Mouse (Mus musculus): ENCODE data around the gene Sall2. TPM values are rescaled to one million over a fixed set of nuclear protein-coding genes. Genes with fewer than 3 reads are reported as not detected.
A peak's percentile ranks its signal among the peaks of the same experiment; 100 is the strongest.
"Not testable (repeated sequence)": the region's sequence is repeated elsewhere in the genome, so short reads cannot be mapped to it uniquely, and the experiment has no call there.

Gene Sall2
- polyA plus RNA-seq, 1 experiment from 2014 or later: 9.8 TPM

DNA sequence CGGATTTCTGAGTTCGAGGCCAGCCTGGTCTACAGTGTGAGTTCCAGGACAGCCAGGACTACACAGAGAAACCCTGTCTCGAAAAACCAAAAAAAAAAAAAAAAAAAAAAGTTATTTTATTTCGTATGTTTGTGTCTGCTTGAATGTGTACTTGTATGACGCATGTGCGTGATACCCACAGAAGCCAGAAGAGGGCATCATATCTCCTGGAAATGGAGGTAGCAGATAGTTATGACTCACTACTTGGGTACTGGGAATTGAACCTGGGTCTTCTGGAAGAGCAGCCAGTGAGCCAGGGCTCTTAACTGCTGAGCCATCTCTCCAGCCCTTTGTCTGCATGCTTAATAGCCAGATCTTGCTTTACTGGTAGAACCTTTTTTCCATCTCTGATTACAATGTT, 18.2 kb downstream of the Sall2 start:
- not testable (repeated sequence) for H3K4me2 ChIP-seq; H3K4me3 ChIP-seq (ENCODE audit: low read depth, low read length); H3K9ac ChIP-seq (ENCODE audit: low read depth, low read length); H3K9me3 ChIP-seq (replicated peaks; ENCODE audit: control insufficient read depth, low read length); H3K27me3 ChIP-seq (ENCODE audit: control insufficient read depth, insufficient read depth, low read length); H3K27ac ChIP-seq (ENCODE audit: low read depth, low read length); ATAC-seq (replicated peaks; ENCODE audit: insufficient number of reproducible peaks, low FRiP score, low TSS enrichment)
- Histone ChIP-seq H3K36me3 (ENCODE audit: control insufficient read depth, insufficient read depth, low read length) (peaks cover 33% of the 10 kb centered on the region), H3K4me1 (ENCODE audit: control insufficient read depth, insufficient read depth, low read length) (peaks cover 11% of the 10 kb centered on the region; the same call in 1 of the 2 replicates)
- WGBS (ENCODE audit: insufficient replicate concordance): 92% methylated on average over 5 of the region's 6 CpGs

DNA sequence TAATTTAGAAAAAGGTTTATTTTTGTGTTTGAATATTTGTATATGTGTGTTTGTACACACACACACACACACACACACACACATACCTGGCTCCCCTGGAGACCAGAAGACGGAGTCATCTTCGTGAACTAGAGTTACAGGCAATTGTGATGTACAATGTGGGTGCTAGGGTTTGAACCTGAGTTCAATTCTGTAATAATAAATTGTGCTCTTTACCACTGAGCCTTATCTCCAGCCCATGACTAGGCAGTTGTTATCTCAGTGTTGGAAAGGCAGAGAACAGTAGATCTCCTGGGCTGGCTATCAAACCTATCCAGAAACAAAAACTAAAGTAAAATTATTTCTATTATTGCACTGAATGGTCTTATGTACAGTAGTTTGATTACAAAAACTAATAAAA, 22.5 kb downstream of the Sall2 start:
- Histone ChIP-seq H3K27me3 (ENCODE audit: control insufficient read depth, insufficient read depth, low read length) (no peaks in the 10 kb centered on the region), H3K4me1 (ENCODE audit: control insufficient read depth, insufficient read depth, low read length) (no peaks in the 10 kb centered on the region), H3K27ac (ENCODE audit: low read depth, low read length) (no peak overlapping the region), H3K4me3 (ENCODE audit: low read depth, low read length) (no peak overlapping the region), H3K36me3 (ENCODE audit: control insufficient read depth, insufficient read depth, low read length) (peaks cover 4% of the 10 kb centered on the region; the same call in 1 of the 2 replicates), H3K9ac (ENCODE audit: low read depth, low read length) (no peak overlapping the region), H3K9me3 (replicated peaks; ENCODE audit: control insufficient read depth, low read length) (no peaks in the 10 kb centered on the region), H3K4me2 (no peak overlapping the region)
- 95% methylated on average over 2 of the region's 2 CpGs for WGBS (ENCODE audit: insufficient replicate concordance)
- no peak for ATAC-seq (replicated peaks; ENCODE audit: insufficient number of reproducible peaks, low FRiP score, low TSS enrichment)

DNA sequence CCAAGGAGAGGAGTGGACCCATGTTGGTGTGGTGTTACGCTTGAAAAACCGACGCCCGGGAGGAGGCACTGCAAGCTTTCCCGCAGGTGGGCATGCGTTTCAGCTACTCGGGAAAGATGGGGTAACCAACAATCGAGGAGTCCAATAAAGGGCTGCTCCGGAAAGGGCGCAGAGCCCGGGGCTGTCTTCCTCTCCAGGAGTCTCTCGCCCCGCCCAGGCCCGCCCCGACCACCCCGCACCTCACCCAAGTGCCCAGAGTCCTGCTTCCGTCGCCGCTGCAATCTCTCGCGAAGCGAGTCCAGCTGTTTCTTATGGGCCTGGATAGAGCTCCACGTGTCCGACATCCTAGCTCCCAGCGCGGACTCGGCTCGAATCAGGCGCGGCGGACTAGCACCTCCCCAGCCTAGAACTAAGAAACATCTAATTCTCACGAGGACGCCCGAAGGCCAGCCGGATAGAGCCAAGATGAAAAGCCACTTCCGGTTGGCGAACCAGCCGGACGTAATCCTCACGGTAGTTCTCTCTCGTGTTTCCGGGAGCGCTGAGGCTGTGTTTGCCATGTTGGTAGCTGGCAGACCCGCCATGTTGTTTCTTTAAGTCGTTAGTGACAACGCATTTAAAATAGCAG, 23.8 kb downstream of the Sall2 start, which contains the start of gene Mettl3:
Gene Mettl3 (minus strand): TSS at position 485 of the 628 bp plus-strand sequence.
- H3K27ac ChIP-seq (ENCODE audit: low read depth, low read length): peak within 1 kb of the TSS; percentile 80
- under 1% methylated on average over 46 of the region's 46 CpGs for WGBS (ENCODE audit: insufficient replicate concordance)
- peak; percentile 88 for ATAC-seq (replicated peaks; ENCODE audit: insufficient number of reproducible peaks, low FRiP score, low TSS enrichment)
- no peaks in the 10 kb centered on the region for H3K4me1 ChIP-seq (ENCODE audit: control insufficient read depth, insufficient read depth, low read length)
- H3K9ac ChIP-seq (ENCODE audit: low read depth, low read length): peak within 1 kb of the TSS; percentile 73
- H3K27me3 ChIP-seq (ENCODE audit: control insufficient read depth, insufficient read depth, low read length): no peaks in the 10 kb centered on the region
- peaks cover 3% of the 10 kb centered on the region for H3K36me3 ChIP-seq (ENCODE audit: control insufficient read depth, insufficient read depth, low read length)
- H3K4me2 ChIP-seq: peak within 1 kb of the TSS; percentile 78
- no peaks in the 10 kb centered on the region for H3K9me3 ChIP-seq (replicated peaks; ENCODE audit: control insufficient read depth, low read length)
- H3K4me3 ChIP-seq (ENCODE audit: low read depth, low read length): peak within 1 kb of the TSS; percentile 70

DNA sequence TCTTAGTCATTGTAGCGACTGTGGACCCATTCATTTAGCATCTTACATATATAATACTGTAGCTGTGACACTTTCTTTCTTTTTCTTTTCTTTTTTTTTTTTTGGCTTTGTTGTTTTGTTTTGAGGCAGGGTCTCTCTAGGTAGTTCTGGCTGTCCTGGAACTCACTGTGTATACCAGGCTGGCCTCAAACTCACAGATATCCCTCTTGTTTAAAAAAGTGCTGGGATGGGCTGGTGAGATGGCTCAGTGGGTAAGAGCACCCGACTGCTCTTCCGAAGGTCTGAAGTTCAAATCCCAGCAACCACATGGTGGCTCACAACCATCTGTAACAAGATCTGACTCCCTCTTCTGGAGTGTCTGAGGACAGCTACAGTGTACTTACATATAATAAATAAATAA, 25.0 kb downstream of the Sall2 start:
- H3K9me3 ChIP-seq (replicated peaks; ENCODE audit: control insufficient read depth, low read length); H3K9ac ChIP-seq (ENCODE audit: low read depth, low read length); H3K4me3 ChIP-seq (ENCODE audit: low read depth, low read length); H3K4me2 ChIP-seq; H3K27ac ChIP-seq (ENCODE audit: low read depth, low read length); H3K4me1 ChIP-seq (ENCODE audit: control insufficient read depth, insufficient read depth, low read length); H3K27me3 ChIP-seq (ENCODE audit: control insufficient read depth, insufficient read depth, low read length); ATAC-seq (replicated peaks; ENCODE audit: insufficient number of reproducible peaks, low FRiP score, low TSS enrichment): not testable (repeated sequence)
- H3K36me3 ChIP-seq (ENCODE audit: control insufficient read depth, insufficient read depth, low read length): peaks cover 10% of the 10 kb centered on the region
- 84% methylated on average over 3 of the region's 3 CpGs for WGBS (ENCODE audit: insufficient replicate concordance)

DNA sequence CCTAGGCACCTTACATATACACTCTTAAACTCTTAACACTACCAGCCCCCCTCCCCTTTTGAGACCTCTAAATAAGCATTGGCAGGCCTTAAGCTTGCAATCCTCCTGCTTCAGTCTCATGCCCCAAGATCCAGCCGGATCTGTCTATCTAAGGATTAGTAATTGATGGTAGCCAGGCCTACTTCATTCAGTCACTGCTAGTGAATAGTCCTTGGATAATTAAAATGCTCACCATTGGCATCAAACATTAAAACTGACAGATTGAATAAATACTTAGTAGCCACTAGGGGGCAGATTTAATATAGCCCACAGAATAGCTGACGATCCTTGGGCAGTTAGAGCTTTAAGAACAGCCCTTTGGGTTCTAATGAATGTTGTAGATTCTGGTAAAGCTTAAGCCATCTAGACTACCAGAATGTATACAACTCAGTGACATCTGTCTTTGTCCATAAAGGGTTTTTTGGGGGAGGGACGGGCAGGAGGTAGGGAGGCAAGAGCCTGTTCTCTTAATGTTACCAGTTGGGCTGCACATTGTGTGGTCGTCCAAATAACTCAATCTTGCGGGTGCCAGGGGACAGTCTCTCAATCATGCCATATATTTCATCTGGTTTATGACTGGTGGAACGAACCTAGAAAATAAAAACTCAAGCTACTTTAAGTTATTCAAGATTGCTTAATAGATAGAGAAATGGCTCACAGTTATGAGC, 32.9 kb downstream of the Sall2 start:
- Histone ChIP-seq H3K4me3 (ENCODE audit: low read depth, low read length) (no peak overlapping the region), H3K4me2 (no peak overlapping the region), H3K9ac (ENCODE audit: low read depth, low read length) (no peak overlapping the region), H3K36me3 (ENCODE audit: control insufficient read depth, insufficient read depth, low read length) (peaks cover 36% of the 10 kb centered on the region), H3K27ac (ENCODE audit: low read depth, low read length) (no peak overlapping the region), H3K9me3 (replicated peaks; ENCODE audit: control insufficient read depth, low read length) (no peaks in the 10 kb centered on the region), H3K4me1 (ENCODE audit: control insufficient read depth, insufficient read depth, low read length) (no peaks in the 10 kb centered on the region), H3K27me3 (ENCODE audit: control insufficient read depth, insufficient read depth, low read length) (no peaks in the 10 kb centered on the region)
- ATAC-seq (replicated peaks; ENCODE audit: insufficient number of reproducible peaks, low FRiP score, low TSS enrichment): no peak
- WGBS (ENCODE audit: insufficient replicate concordance): 75% methylated on average over 6 of the region's 6 CpGs

DNA sequence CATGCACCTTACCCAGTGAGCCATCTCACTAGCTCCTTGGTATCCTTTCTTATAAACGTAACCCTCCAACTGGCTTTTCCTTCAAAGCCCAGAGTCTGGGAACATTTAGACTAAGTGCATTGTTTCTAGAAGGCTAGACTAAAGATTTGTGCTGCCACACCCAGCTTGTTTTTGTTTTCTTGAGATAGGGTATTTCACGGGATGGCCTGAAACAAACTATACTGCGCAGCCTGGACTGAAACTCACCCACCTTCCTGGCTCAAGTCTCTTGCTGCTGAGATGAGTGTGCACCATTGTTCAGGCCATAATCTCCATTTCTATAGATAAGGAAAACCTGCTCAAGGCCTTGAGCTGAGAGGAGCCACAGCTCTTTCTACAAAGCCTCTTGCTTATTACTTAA, 44.4 kb downstream of the Sall2 start:
- Histone ChIP-seq H3K4me3 (ENCODE audit: low read depth, low read length) (no peak overlapping the region), H3K9ac (ENCODE audit: low read depth, low read length) (no peak overlapping the region), H3K27me3 (ENCODE audit: control insufficient read depth, insufficient read depth, low read length) (no peaks in the 10 kb centered on the region), H3K9me3 (replicated peaks; ENCODE audit: control insufficient read depth, low read length) (no peaks in the 10 kb centered on the region), H3K4me2 (no peak overlapping the region), H3K4me1 (ENCODE audit: control insufficient read depth, insufficient read depth, low read length) (peaks cover 7% of the 10 kb centered on the region), H3K27ac (ENCODE audit: low read depth, low read length) (no peak overlapping the region), H3K36me3 (ENCODE audit: control insufficient read depth, insufficient read depth, low read length) (peaks cover 15% of the 10 kb centered on the region)
- 71% methylated on average over 3 of the region's 3 CpGs for WGBS (ENCODE audit: insufficient replicate concordance)
- ATAC-seq (replicated peaks; ENCODE audit: insufficient number of reproducible peaks, low FRiP score, low TSS enrichment): no peak

DNA sequence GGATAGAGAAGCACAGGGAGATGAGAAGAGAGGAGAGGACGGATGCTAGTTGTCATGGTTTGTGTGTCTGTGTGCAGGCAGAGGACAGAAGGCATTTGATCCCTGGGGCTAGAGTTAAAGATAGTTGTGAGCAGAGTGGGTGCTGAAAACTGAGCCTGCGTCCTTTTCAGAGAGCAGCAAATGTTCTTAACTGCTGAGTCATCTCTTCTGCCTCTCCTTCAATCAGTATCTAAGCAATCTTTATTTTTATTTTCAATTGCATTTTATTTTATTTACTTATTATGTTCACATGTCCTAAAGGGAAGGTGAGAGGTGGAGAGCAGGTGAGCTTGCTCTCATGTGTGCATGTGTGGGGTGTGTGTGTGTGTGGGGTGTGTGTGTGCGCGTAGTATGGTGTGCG, 44.9 kb downstream of the Sall2 start:
- Histone ChIP-seq H3K4me2 (no peak overlapping the region), H3K4me3 (ENCODE audit: low read depth, low read length) (no peak overlapping the region), H3K4me1 (ENCODE audit: control insufficient read depth, insufficient read depth, low read length) (peaks cover 7% of the 10 kb centered on the region), H3K27me3 (ENCODE audit: control insufficient read depth, insufficient read depth, low read length) (no peaks in the 10 kb centered on the region), H3K9me3 (replicated peaks; ENCODE audit: control insufficient read depth, low read length) (no peaks in the 10 kb centered on the region), H3K27ac (ENCODE audit: low read depth, low read length) (no peak overlapping the region), H3K9ac (ENCODE audit: low read depth, low read length) (no peak overlapping the region), H3K36me3 (ENCODE audit: control insufficient read depth, insufficient read depth, low read length) (peaks cover 15% of the 10 kb centered on the region)
- ATAC-seq (replicated peaks; ENCODE audit: insufficient number of reproducible peaks, low FRiP score, low TSS enrichment): no peak
- WGBS (ENCODE audit: insufficient replicate concordance): 90% methylated on average over 5 of the region's 5 CpGs

DNA sequence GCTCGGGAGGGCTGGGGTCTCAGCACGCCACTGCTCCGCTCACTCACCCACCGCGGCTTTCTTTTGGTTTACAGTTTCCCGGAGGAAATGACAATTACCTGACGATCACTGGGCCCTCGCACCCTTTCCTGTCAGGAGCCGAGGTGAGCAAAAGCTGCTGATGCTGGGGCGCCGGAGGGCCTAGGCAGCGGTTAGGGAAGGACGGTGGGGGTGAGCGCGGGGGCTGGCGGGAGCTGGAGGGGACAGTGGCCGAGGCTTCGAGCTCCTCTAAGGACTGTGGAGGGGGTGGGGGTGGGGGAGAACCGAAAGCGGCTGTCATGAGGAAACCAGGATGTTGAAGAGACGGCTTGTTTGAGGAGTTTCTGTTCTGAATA, 48.8 kb downstream of the Sall2 start:
- peak overlapping the region; percentile 92 for H3K4me3 ChIP-seq (ENCODE audit: low read depth, low read length)
- peak overlapping the region; percentile 76 for H3K4me2 ChIP-seq
- H3K4me1 ChIP-seq (ENCODE audit: control insufficient read depth, insufficient read depth, low read length): peaks cover 7% of the 10 kb centered on the region
- ATAC-seq (replicated peaks; ENCODE audit: insufficient number of reproducible peaks, low FRiP score, low TSS enrichment): peak; percentile 43
- H3K9ac ChIP-seq (ENCODE audit: low read depth, low read length): peak overlapping the region; percentile 80
- H3K36me3 ChIP-seq (ENCODE audit: control insufficient read depth, insufficient read depth, low read length): no peaks in the 10 kb centered on the region
- H3K9me3 ChIP-seq (replicated peaks; ENCODE audit: control insufficient read depth, low read length): no peaks in the 10 kb centered on the region
- H3K27ac ChIP-seq (ENCODE audit: low read depth, low read length): peak overlapping the region; percentile 80
- WGBS (ENCODE audit: insufficient replicate concordance): 1% methylated on average over 21 of the region's 21 CpGs
- H3K27me3 ChIP-seq (ENCODE audit: control insufficient read depth, insufficient read depth, low read length): no peaks in the 10 kb centered on the region

Measured in heart, embryonic 11.5 days (tissue).